Mouse (Mus musculus) embryonic fibroblast, embryonic 13.5 days (primary cell): ENCODE measurements at regions not wholly inside any gene's neighbourhood (a gene's known extent, or its start where the extent isn't known, plus 50 kb on each side); places are given as distances from the start of the nearest gene placed in this dataset.

Source experiments
- CTCF ChIP-seq: IDR thresholded peaks from 2 replicates; pipeline ENCODE4 v1.5.1; 2011; ENCODE audit warnings: mild to moderate bottlenecking, control low read depth, low read length, moderate library complexity, borderline replicate concordance; ENCODE audit not compliant: insufficient read depth
- POLR2A ChIP-seq: IDR thresholded peaks from 2 replicates; pipeline ENCODE4 v1.6.1; 2011; ENCODE audit warnings: low read depth, mild to moderate bottlenecking, control low read depth, low read length, moderate library complexity

- TF ChIP-seq CTCF (no peak), POLR2A (no peak)
Measured at GRCm38 (mm10) chr15:93916856-93917255, 321.2 kb upstream of the Prickle1 start.
